Mouse (Mus musculus): ENCODE measurements at regions not wholly inside any gene's neighbourhood (a gene's known extent, or its start where the extent isn't known, plus 50 kb on each side); places are given as distances from the start of the nearest gene placed in this dataset.

- Histone ChIP-seq H3K27ac (ENCODE audit: low read depth) (no peak overlapping the region), H3K4me1 (ENCODE audit: insufficient read depth) (no peaks in the 10 kb centered on the region), H3K9me3 (ENCODE audit: low read length) (no peaks in the 10 kb centered on the region), H3K4me2 (ENCODE audit: low read depth, low read length) (no peak overlapping the region), H3K36me3 (replicated peaks; ENCODE audit: insufficient read depth, low read length) (no peaks in the 10 kb centered on the region), H3K9ac (replicated peaks) (no peak overlapping the region), H3K4me3 (ENCODE audit: low read depth, low read length) (no peak overlapping the region), H3K27me3 (ENCODE audit: insufficient read depth, low read length) (no peaks in the 10 kb centered on the region)
- no peak for DNase-seq
- ATAC-seq, result no peak
- TF ChIP-seq EP300 (IDR thresholded peaks at IDR 0.05; ENCODE audit: low read depth), result no peak
- no peak for TF ChIP-seq CTCF (IDR thresholded peaks at IDR 0.05; ENCODE audit: low read depth)
- 68% methylated on average over 1 of the region's 1 CpGs for WGBS (ENCODE audit: insufficient replicate concordance)
These were observed 59.2 kb upstream of the Rgs17 start for GRCm38 (mm10) chr10:5981433-5981832.

GRCm38 (mm10) chr10:5978534-5978933 lies 56.3 kb upstream of the Rgs17 start:
- Histone ChIP-seq H3K9ac (replicated peaks) (no peak overlapping the region), H3K9me3 (ENCODE audit: low read length) (no peaks in the 10 kb centered on the region), H3K4me3 (ENCODE audit: low read depth, low read length) (no peak overlapping the region), H3K4me2 (ENCODE audit: low read depth, low read length) (no peak overlapping the region), H3K36me3 (replicated peaks; ENCODE audit: insufficient read depth, low read length) (no peaks in the 10 kb centered on the region), H3K27me3 (ENCODE audit: insufficient read depth, low read length) (no peaks in the 10 kb centered on the region), H3K4me1 (ENCODE audit: insufficient read depth) (no peaks in the 10 kb centered on the region), H3K27ac (ENCODE audit: low read depth) (no peak overlapping the region)
- 45% methylated on average over 1 of the region's 1 CpGs for WGBS (ENCODE audit: insufficient replicate concordance)
- DNase-seq, result no peak
- TF ChIP-seq CTCF (IDR thresholded peaks at IDR 0.05; ENCODE audit: low read depth) (no peak), EP300 (IDR thresholded peaks at IDR 0.05; ENCODE audit: low read depth) (no peak)
- no peak for ATAC-seq

Measured in liver, postnatal 0 days (tissue).